Mouse (Mus musculus) inflammation-experienced regulatory T-cells (primary cell): ENCODE data around the gene Spopl. TPM values are rescaled to one million over a fixed set of nuclear protein-coding genes. Genes with fewer than 3 reads are reported as not detected.

ENCODE experiments used
- polyA plus RNA-seq, 2 experiments: library from polyadenylated mRNA; unstranded; fragments of 100-300 nt; shearing (Covaris generic); gene quantifications; one replicate each; pipeline ENCODE4 v1.2.1; 2017

The Spopl gene
- 10 to 100 TPM; 37.0 to 37.1 TPM for polyA plus RNA-seq

GRCm38 (mm10) chr2:23571302-23572156, at the start of gene Spopl:
Gene Spopl (minus strand): TSS chr2:23572106.

